Mouse (Mus musculus) liver, adult 10 weeks (tissue): ENCODE results near the gene Acsbg2. TPM values are rescaled to one million over a fixed set of nuclear protein-coding genes. Genes with fewer than 3 reads are reported as not detected.

ENCODE experiments used
- polyA plus RNA-seq: library from polyadenylated mRNA; stranded (reverse); fragments of 350-450 nt; fragmentation: Illumina TruSeq; extraction: RNeasy Lipid Tissue Mini Kit (QIAGEN cat#74804); gene quantifications from one replicate; pipeline ENCODE4 v1.2.3, GENCODE M21; 2014; ENCODE audit warnings: low read depth, low replicate concordance

The Acsbg2 gene
- polyA plus RNA-seq = not detected

GRCm38 (mm10) chr17:56874237-56874636 is at the start of gene Acsbg2:
Gene Acsbg2, minus strand, starts transcription at chr17:56874447.

GRCm38 (mm10) chr17:56874936-56875651 is 847 bp upstream of the Acsbg2 start, which contains the start of gene 1700061G19Rik:
Gene 1700061G19Rik, plus strand, starts transcription at chr17:56875477.

GRCm38 (mm10) chr17:56830411-56831110 is 43.7 kb downstream of the Acsbg2 start, which contains the start of gene Rfx2:
Gene Rfx2, minus strand, starts transcription at chr17:56831013.

Other genes with a start within 250 kb of the Acsbg2 start
- 10.4 TPM for gene Lonp1, start 247.6 kb downstream of the Acsbg2 start, polyA plus RNA-seq
- 0.53 TPM for gene Catsperd, start 246.3 kb downstream of the Acsbg2 start, polyA plus RNA-seq
- gene Ranbp3, start 201.2 kb downstream of the Acsbg2 start, polyA plus RNA-seq = 1.4 TPM
- gene Ndufa11, start 156.7 kb downstream of the Acsbg2 start, polyA plus RNA-seq = not detected
- 6.5 TPM for gene Vmac, start 156.4 kb downstream of the Acsbg2 start, polyA plus RNA-seq
- not detected for gene Nrtn, start 116.9 kb downstream of the Acsbg2 start, polyA plus RNA-seq
- 0.64 TPM for gene Dus3l, start 109.7 kb downstream of the Acsbg2 start, polyA plus RNA-seq
- not detected for gene Prr22, start 104.2 kb downstream of the Acsbg2 start, polyA plus RNA-seq
- not detected for gene Rfx2, start 43.4 kb downstream of the Acsbg2 start, polyA plus RNA-seq
- not detected for gene 1700061G19Rik, start 1.0 kb upstream of the Acsbg2 start, polyA plus RNA-seq
- gene Mllt1, start 61.0 kb upstream of the Acsbg2 start, polyA plus RNA-seq = 0.77 TPM
- not detected for gene Acer1, start 107.7 kb upstream of the Acsbg2 start, polyA plus RNA-seq
- 4.0 TPM for gene Clpp, start 115.9 kb upstream of the Acsbg2 start, polyA plus RNA-seq
- 2.8 TPM for gene Alkbh7, start 122.9 kb upstream of the Acsbg2 start, polyA plus RNA-seq
- not detected for gene Pspn, start 125.6 kb upstream of the Acsbg2 start, polyA plus RNA-seq
- 2.1 TPM for gene Gtf2f1, start 136.8 kb upstream of the Acsbg2 start, polyA plus RNA-seq
- gene Gm17949, start 137.0 kb upstream of the Acsbg2 start, polyA plus RNA-seq = not detected
- 5.1 TPM for gene Khsrp, start 157.1 kb upstream of the Acsbg2 start, polyA plus RNA-seq
- not detected for gene Slc25a41, start 167.2 kb upstream of the Acsbg2 start, polyA plus RNA-seq
- 5.6 TPM for gene Crb3, start 184.7 kb upstream of the Acsbg2 start, polyA plus RNA-seq
- 55.5 TPM for gene Slc25a23, start 185.4 kb upstream of the Acsbg2 start, polyA plus RNA-seq
- gene Dennd1c, start 204.1 kb upstream of the Acsbg2 start, polyA plus RNA-seq = 1.6 TPM
- not detected for gene Tubb4a, start 213.3 kb upstream of the Acsbg2 start, polyA plus RNA-seq
- not detected for gene Tnfsf9, start 230.9 kb upstream of the Acsbg2 start, polyA plus RNA-seq